9 mouse cellular contexts compared by ENCODE assay signal in the genomic region with DNA sequence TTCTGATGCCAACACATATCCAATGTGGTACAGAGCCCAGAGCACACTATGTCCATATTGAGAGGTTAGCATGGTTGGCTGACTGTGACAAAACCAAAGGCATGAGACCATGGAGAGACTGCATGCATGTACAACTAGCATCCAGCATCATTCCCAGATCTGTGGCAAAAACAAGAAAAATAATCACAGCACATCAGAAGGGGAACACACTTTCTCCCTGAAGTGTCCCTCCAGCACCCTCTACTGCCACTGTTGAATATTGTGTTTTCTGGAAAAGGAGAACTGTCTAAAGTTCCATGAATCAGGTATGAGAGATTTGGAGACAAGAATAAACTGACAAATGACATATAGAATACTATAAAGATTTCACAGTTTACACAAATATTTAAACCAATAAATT.
A peak's percentile ranks its signal among the peaks of the same experiment; 100 is the strongest.
DNase-seq lines count a peak whose midpoint lies in the region; ATAC-seq and TF ChIP-seq lines count a peak whose summit lies in the region.
"Had no signal": no experiment of that assay in that cellular context is flagged by ENCODE, and none has a peak within 500 bp of the region (broad histone marks: within the 10 kb centered on the region; RNA-seq: fewer than 3 reads in every experiment).

No protein-coding gene starts in this region.

- peak in 1 of 2 experiments; percentile 25 for DNase-seq in cerebellum, adult 2 months
- DNase-seq in cerebellum, adult 11 months, result no peak
- DNase-seq in liver, embryonic 14.5 days (ENCODE audit: low read depth in 3 of 3, low spot score in 3 of 3), result no peak
- no peak for DNase-seq in liver, embryonic 11.5 days (ENCODE audit: low spot score)
- DNase-seq in embryo, embryonic 11.5 days (ENCODE audit: low read depth, low spot score), result peak; percentile 1
- DNase-seq in left cerebral cortex, postnatal 25 days (ENCODE audit: low spot score in 2 of 2), result peak; percentile 34 to 64
- no peak for DNase-seq in thymus, adult 2 months
- DNase-seq in ovary, adult 18-20 months (ENCODE audit: low spot score), result no peak

- H3K4me2 ChIP-seq in liver, embryonic 14.5 days (ENCODE audit: low read depth), result no peak overlapping the region
- no peak overlapping the region for H3K4me2 ChIP-seq in liver, embryonic 11.5 days

- H3K36me3 ChIP-seq in liver, embryonic 14.5 days (replicated peaks; ENCODE audit: control insufficient read depth, insufficient read depth, low read depth), result no peaks in the 10 kb centered on the region
- H3K36me3 ChIP-seq in liver, embryonic 11.5 days (ENCODE audit: control insufficient read depth, insufficient read depth, low read length), result no peaks in the 10 kb centered on the region
- no peaks in the 10 kb centered on the region for H3K36me3 ChIP-seq in thymus, adult 2 months (ENCODE audit: control insufficient read depth, insufficient read depth, low read length)

- no peaks in the 10 kb centered on the region for H3K9me3 ChIP-seq in liver, embryonic 14.5 days (ENCODE audit: control insufficient read depth, low read length)
- no peaks in the 10 kb centered on the region for H3K9me3 ChIP-seq in liver, embryonic 11.5 days (ENCODE audit: control insufficient read depth, low read length)
- H3K9me3 ChIP-seq: megakaryocyte, embryonic 14.5 days had no signal

- TF ChIP-seq POLR2A in cerebellum, adult 2 months (IDR thresholded peaks at IDR 0.05; ENCODE audit: borderline replicate concordance, insufficient read depth, low read length), result no peak
- no peak for TF ChIP-seq POLR2A in thymus, adult 2 months (IDR thresholded peaks at IDR 0.05; ENCODE audit: control insufficient read depth, extremely low read depth, insufficient read depth, low read length, poor library complexity)

- no peaks in the 10 kb centered on the region for H3K4me1 ChIP-seq in cerebellum, adult 2 months (ENCODE audit: control insufficient read depth, insufficient read depth, low read length)
- peaks cover 0 to 2% of the 10 kb centered on the region in 2 experiments; a peak in 3 of 4 replicates for H3K4me1 ChIP-seq in liver, embryonic 14.5 days (replicated peaks; ENCODE audit: control insufficient read depth in 2 of 2, insufficient read depth in 2 of 2, low read length in 1 of 2)
- H3K4me1 ChIP-seq in liver, embryonic 11.5 days (replicated peaks; ENCODE audit: control insufficient read depth, insufficient read depth, low read length), result 0 out of 2 replicates have a peak, but pooled peaks cover 2% of the 10 kb centered on the region
- H3K4me1 ChIP-seq in thymus, adult 2 months (replicated peaks; ENCODE audit: control insufficient read depth, insufficient read depth, low read length), result no peaks in the 10 kb centered on the region

- H3K27ac ChIP-seq in cerebellum, adult 2 months (ENCODE audit: insufficient read depth, low read length), result no peak overlapping the region
- no peak overlapping the region for H3K27ac ChIP-seq in liver, embryonic 14.5 days
- H3K27ac ChIP-seq in liver, embryonic 11.5 days (ENCODE audit: low read depth, low read length), result no peak overlapping the region
- H3K27ac ChIP-seq in thymus, adult 2 months (ENCODE audit: control insufficient read depth, insufficient read depth, low read length), result no peak overlapping the region

- peak; percentile 37; the same call in 1 of the 2 replicates for TF ChIP-seq CTCF in cerebellum, adult 2 months (IDR thresholded peaks at IDR 0.05; ENCODE audit: borderline replicate concordance, insufficient read depth, low read depth, low read length)
- peak; percentile 34 for TF ChIP-seq CTCF in liver, embryonic 14.5 days (IDR thresholded peaks at IDR 0.05; ENCODE audit: low read depth)
- no peak for TF ChIP-seq CTCF in thymus, adult 2 months (IDR thresholded peaks at IDR 0.05; ENCODE audit: borderline replicate concordance, control insufficient read depth, extremely low read depth, insufficient read depth, low read length, poor library complexity)

- H3K4me3 ChIP-seq in cerebellum, adult 2 months (replicated peaks; ENCODE audit: insufficient read depth, low read depth, low read length), result no peak overlapping the region
- no peak overlapping the region for H3K4me3 ChIP-seq in liver, embryonic 14.5 days (ENCODE audit: insufficient read depth in 1 of 2, low read depth in 2 of 2, low read length in 2 of 2)
- H3K4me3 ChIP-seq in liver, embryonic 11.5 days (ENCODE audit: low read depth, low read length), result no peak overlapping the region
- H3K4me3 ChIP-seq in thymus, adult 2 months (ENCODE audit: control insufficient read depth, insufficient read depth, low read length), result no peak overlapping the region
- H3K4me3 ChIP-seq: megakaryocyte, embryonic 14.5 days had no signal

- no peak for TF ChIP-seq EP300 in liver, embryonic 14.5 days (IDR thresholded peaks at IDR 0.05; ENCODE audit: low read depth)

- no peaks in the 10 kb centered on the region for H3K27me3 ChIP-seq in cerebellum, adult 2 months (ENCODE audit: control insufficient read depth, insufficient read depth, low read length)
- H3K27me3 ChIP-seq in liver, embryonic 14.5 days (ENCODE audit: control insufficient read depth, insufficient read depth, low read length), result no peaks in the 10 kb centered on the region
- no peaks in the 10 kb centered on the region for H3K27me3 ChIP-seq in liver, embryonic 11.5 days (replicated peaks; ENCODE audit: control insufficient read depth, insufficient read depth, low read length)
- H3K27me3 ChIP-seq in thymus, adult 2 months (ENCODE audit: control insufficient read depth, insufficient read depth, low read length), result no peaks in the 10 kb centered on the region
- H3K27me3 ChIP-seq: megakaryocyte, embryonic 14.5 days had no signal

- no peak overlapping the region for H3K9ac ChIP-seq in liver, embryonic 14.5 days (replicated peaks)
- H3K9ac ChIP-seq in liver, embryonic 11.5 days (ENCODE audit: low read depth, low read length), result no peak overlapping the region

- intact Hi-C loops in left cerebral cortex, postnatal 25 days (cut with DNase I), result loop anchor here (2.0 to 10.0 kb wide), 2 partner anchors 154 to 480 kb away; no protein-coding TSS in a partner anchor

- ATAC-seq in liver, embryonic 14.5 days (ENCODE audit: insufficient read depth), result no peak
- no peak for ATAC-seq in liver, embryonic 11.5 days (replicated peaks; ENCODE audit: low FRiP score)

Comparison
In these comparisons a context has a peak if more than half of its experiments do, and no peak if none do; other contexts are left out.
1. DNase-seq: peak in embryo, embryonic 11.5 days (single experiment) and left cerebral cortex, postnatal 25 days (2 of 2); none in cerebellum, adult 11 months (single experiment), liver, embryonic 14.5 days (0 of 3), liver, embryonic 11.5 days (single experiment), thymus, adult 2 months (single experiment) and ovary, adult 18-20 months (single experiment).